Mouse (Mus musculus) common myeloid progenitor, adult 5-6 weeks (primary cell): Measurements from ENCODE around the gene Plekhh1. TPM values are rescaled to one million over a fixed set of nuclear protein-coding genes. Genes with fewer than 3 reads are reported as not detected.
A peak's percentile ranks its signal among the peaks of the same experiment; 100 is the strongest.

ENCODE experiments used
- ATAC-seq: replicated peaks from 2 replicates; pipeline ENCODE4 v1.8.0; 2016; ENCODE audit warnings: low read depth, mild to moderate bottlenecking, moderate TSS enrichment, inconsistent platforms; ENCODE audit not compliant: poor library complexity, severe bottlenecking
- total RNA-seq: library from RNA; stranded (forward); fragments of 200-1000, 187-1606 nt; gene quantifications from 2 replicates; pipeline ENCODE4 v1.2.3, GENCODE M21; 2017

Plekhh1 gene
- 0.41 and 2.1 TPM in 2 replicates for total RNA-seq

DNA sequence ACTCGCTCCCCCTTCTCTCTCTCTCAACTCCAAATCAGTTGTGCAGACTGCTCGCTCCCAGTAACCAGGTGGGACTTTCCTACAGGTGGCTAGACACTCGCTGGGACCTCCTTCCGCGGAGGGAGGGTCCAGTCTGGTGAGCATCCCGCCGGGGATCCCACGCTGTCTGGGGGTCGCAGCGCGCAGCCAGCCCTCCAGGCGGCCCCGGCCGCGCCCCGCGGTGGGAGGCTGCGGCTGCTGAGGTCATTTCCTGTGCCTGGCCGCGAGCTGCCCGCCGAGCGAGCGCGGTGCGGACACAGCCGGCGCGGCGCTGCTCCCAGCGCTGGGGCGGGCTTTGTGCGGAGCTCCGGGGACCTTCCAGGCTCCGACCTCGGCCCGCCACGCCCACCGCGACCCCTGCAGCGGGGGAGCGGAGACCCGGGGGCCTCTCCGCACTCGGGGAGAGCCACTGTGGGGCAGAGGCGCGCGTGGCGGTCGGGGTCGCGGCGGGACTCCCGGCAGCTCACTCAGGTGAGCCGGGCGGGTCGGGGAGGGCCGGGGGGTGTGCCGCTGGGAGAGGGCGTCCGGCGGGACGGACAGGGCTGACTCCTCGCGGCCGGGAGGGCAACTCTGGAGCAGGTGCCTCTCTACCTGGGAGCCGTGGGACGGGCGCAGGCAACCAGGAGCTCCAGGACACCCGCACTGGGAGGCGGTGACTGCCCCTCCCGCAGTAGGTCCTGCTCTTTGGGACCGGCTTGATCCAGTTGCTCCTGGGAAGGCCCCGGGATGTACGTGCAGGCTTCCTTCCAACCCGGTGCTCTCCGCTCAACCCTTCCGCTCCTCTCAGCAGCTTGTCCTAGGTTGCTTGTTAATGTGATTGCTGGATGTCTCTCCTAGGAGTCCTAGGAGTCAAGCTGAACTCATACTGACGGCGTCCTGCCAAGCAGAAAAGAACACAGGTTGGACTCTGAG lies at the start of gene Plekhh1:
Plekhh1 (plus strand) TSS at position 253 of the 951 bp plus-strand sequence.
- ATAC-seq = peak; percentile 48; the same call in 1 of the 2 replicates

DNA sequence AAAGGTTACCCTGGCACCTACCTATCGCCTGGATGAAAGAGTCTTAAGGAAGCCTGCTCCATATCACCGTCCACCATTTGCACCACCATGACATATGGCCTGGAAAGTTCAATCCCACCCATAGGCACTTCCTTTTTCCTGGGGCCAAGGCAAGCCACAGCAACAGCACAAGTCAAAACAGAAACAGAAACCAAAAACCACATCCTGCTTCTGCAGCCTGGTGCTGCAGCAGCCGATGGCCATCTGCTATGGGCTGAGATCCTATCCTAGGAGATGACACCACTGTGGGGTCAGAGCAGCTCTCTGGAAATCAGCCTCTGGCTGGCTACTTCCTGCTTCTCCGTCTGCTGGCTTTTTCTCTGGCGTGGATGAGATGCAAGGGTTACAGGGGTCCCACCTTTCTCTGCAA lies 48.3 kb upstream of the Plekhh1 start:
- peak; percentile 94 for ATAC-seq

DNA sequence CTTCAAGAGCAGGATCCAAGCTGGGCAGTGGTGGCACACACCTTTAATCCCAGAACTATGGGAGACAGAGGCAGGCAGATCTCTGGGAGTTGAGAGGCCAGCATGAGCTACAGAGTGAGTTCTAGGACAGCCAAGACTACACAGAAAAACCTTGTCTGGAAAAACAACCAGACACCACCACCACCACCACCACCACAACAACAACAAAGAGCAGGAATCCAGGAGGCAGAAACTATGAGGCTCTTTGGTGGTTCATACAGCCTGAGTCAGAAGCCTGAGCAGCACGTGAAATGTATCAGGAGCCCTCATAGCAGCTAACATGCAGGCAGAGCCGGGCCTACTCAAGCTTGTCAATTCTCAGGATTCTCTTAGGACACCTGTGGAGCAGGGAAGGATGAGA lies 47.8 kb upstream of the Plekhh1 start:
- ATAC-seq = no peak

DNA sequence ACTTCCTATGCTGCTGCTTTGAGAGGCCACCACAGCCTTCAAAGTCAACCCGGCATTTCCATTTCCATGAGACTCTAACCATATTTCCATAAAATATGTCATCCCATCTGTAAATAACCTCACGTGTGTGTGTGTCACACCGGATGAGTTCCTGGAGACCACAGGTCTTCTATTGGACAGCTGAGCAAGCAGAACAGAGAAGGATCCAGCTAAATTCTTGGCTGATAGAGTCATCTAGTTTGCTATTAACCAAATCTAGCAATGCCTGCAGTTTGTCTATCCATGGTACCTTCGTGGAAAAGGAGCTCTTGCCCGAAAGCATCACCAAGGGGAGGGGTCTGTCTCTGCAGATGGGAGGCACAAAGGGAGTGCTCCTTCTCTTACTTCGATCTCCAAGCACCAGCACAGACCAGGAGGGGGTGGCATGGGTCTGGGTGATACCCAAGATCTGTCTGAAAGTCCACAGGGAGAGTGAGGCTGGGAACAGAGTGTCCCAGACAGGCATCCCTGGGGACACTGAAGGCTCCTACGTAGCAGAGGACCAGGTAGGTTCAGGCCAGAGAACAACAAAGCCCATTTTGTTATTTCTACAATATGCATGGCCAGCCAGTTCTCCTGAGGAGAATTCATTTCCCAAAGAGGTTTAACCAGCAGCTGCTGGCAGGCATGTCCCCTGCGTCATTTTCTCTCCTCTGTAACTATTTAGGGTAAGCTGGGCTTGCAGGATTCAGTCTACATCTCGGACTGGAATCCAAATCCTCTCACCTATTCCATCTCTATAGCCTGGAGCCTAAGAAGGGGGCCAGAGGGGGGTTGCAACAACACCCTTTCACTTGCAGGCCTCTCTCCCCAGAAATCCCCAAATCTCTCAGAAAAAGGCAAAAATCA lies 46.8 kb upstream of the Plekhh1 start:
- no peak for ATAC-seq

- ATAC-seq = no peak
Observed at GRCm38 (mm10) chr12:78983296-78984034, 45.5 kb upstream of the Plekhh1 start.

GRCm38 (mm10) chr12:78984035-78984432 lies 44.9 kb upstream of the Plekhh1 start:
- ATAC-seq = no peak

- ATAC-seq = no peak
Observed at GRCm38 (mm10) chr12:78987581-78988081, 41.3 kb upstream of the Plekhh1 start.

DNA sequence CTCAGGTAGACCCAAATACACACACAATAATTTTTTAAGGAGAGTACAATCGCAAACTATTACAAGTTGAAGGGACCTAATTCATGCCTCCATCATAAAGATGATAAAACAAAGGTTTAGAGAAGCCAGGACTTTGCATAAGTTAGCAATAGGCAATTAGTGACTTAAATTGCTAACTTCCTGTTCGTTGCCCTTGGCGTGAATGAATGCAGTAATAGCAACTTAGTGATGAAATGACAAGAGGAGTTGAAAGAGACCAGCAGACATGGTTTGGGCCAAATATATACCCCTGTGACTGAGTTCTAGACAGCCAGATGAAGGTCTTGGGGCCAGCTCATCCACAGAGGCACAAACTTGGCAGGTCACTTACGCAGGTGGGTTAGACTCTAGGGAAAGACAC lies 32.7 kb upstream of the Plekhh1 start:
- no peak for ATAC-seq

- no peak for ATAC-seq
Observed at GRCm38 (mm10) chr12:78996711-78997110, 32.3 kb upstream of the Plekhh1 start.

- peak; percentile 77 for ATAC-seq
Observed at GRCm38 (mm10) chr12:79002406-79002805, 26.6 kb upstream of the Plekhh1 start.

- ATAC-seq = no peak
Observed at GRCm38 (mm10) chr12:79002978-79003377, 26.0 kb upstream of the Plekhh1 start.

- no peak for ATAC-seq
Observed at GRCm38 (mm10) chr12:79005456-79005855, 23.5 kb upstream of the Plekhh1 start.

- ATAC-seq = no peak
Observed at GRCm38 (mm10) chr12:79006076-79006475, 22.9 kb upstream of the Plekhh1 start.

DNA sequence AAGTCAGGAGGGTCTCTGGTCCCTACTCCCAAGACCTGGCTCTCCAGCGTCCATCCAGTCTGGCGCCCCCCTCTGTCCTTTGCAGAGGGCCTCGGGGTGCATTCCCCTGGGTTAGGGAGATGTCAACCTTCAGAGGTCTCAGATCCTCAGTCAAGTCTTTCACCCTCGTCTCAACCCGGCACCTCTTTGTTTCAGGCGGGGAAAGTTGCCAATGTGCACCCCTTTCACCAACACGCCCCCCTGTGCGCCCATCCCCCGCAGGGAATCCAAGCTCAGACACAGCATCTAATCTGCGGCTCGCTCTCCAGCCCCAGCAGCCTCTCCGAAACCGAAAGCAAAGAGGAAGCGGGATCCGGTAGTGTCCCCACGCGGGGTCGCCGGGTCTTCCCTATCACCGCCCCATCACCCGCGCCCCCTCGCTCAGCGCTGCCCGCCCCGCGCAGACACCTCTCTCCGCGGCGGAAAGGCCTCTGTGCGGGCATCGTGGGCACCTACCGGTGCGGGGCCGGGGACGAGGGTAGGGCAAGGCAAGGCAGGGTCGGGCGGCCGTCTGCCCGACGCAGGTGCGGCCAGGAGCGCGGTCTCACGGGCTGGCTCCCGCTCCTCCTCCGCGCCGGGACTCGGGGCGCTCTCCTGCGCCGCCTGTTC lies 22.4 kb upstream of the Plekhh1 start:
- ATAC-seq = peak; percentile 57

- ATAC-seq = peak; percentile 51
Observed at GRCm38 (mm10) chr12:79007126-79007753, 21.7 kb upstream of the Plekhh1 start, which contains the start of gene Tmem229b. Gene Tmem229b (minus strand): TSS chr12:79007627.

DNA sequence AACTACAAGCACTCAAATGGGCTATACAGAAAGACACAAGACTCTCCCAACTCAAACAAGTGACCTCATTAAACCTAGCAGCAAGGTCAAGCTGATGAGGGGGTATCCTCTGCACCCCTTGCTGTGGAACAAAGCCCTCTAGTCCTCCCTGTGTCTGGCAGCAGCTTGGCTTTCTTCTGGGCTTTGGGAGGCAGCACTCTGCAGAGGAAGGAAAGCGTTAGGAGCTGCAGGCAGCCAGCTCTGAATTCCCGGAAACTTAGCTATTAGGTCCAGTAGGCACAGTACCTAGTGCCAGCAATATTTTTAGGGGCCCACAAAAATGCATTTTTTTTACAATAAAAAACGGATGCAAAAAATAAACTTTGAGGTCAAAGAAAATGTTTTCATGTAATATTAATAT lies 18.4 kb upstream of the Plekhh1 start:
- no peak for ATAC-seq

- no peak for ATAC-seq
Observed at GRCm38 (mm10) chr12:79016109-79016508, 12.9 kb upstream of the Plekhh1 start.

GRCm38 (mm10) chr12:79017994-79018399 lies 11.0 kb upstream of the Plekhh1 start:
- ATAC-seq = peak; percentile 93

GRCm38 (mm10) chr12:79021902-79022301 lies 7.1 kb upstream of the Plekhh1 start:
- no peak for ATAC-seq
